Mouse (Mus musculus): ENCODE results near the gene Sh3bgrl2.

GRCm38 (mm10) chr9:83582748-83583147 is 34.6 kb downstream of the Sh3bgrl2 start:
- TF ChIP-seq MAFK (IDR thresholded peaks at IDR 0.05; ENCODE audit: insufficient read depth, low read depth, low read length) = no peak
- no peak for TF ChIP-seq CHD2 (IDR thresholded peaks at IDR 0.05; ENCODE audit: low read depth, low read length)
